Mouse (Mus musculus): ENCODE data around the gene Pkp4. TPM values are rescaled to one million over a fixed set of nuclear protein-coding genes. Genes with fewer than 3 reads are reported as not detected.

Gene Pkp4
- polyA plus RNA-seq, 1 experiment = 144 TPM

- Histone ChIP-seq H3K4me3 (ENCODE audit: insufficient read depth, low read length) (no peak overlapping the region), H3K27ac (ENCODE audit: insufficient read depth, low read length) (no peak overlapping the region), H3K4me1 (ENCODE audit: control insufficient read depth, insufficient read depth, low read length) (no peaks in the 10 kb centered on the region; the same call in 1 of the 2 replicates)
- TF ChIP-seq CTCF (IDR thresholded peaks at IDR 0.05; ENCODE audit: extremely low read depth, insufficient read depth, low read length) = no peak
- no peak for TF ChIP-seq POLR2A (IDR thresholded peaks at IDR 0.05; ENCODE audit: extremely low read depth, insufficient read depth, low read length)
Measured at GRCm38 (mm10) chr2:59332523-59332922, 171.9 kb downstream of the Pkp4 start.

- no peaks in the 10 kb centered on the region for H3K4me1 ChIP-seq (ENCODE audit: control insufficient read depth, insufficient read depth, low read length)
- no peak overlapping the region for H3K4me3 ChIP-seq (ENCODE audit: insufficient read depth, low read length)
- H3K27ac ChIP-seq (ENCODE audit: insufficient read depth, low read length) = no peak overlapping the region
- no peak for TF ChIP-seq CTCF (IDR thresholded peaks at IDR 0.05; ENCODE audit: extremely low read depth, insufficient read depth, low read length)
Measured at GRCm38 (mm10) chr2:59338501-59338900, 177.9 kb downstream of the Pkp4 start.

GRCm38 (mm10) chr2:59338926-59339325 lies 178.3 kb downstream of the Pkp4 start:
- H3K27ac ChIP-seq (ENCODE audit: insufficient read depth, low read length) = no peak overlapping the region
- H3K4me3 ChIP-seq (ENCODE audit: insufficient read depth, low read length) = no peak overlapping the region
- TF ChIP-seq POLR2A (IDR thresholded peaks at IDR 0.05; ENCODE audit: extremely low read depth, insufficient read depth, low read length) = no peak
- no peak for TF ChIP-seq CTCF (IDR thresholded peaks at IDR 0.05; ENCODE audit: extremely low read depth, insufficient read depth, low read length)
- no peaks in the 10 kb centered on the region for H3K4me1 ChIP-seq (ENCODE audit: control insufficient read depth, insufficient read depth, low read length)

GRCm38 (mm10) chr2:59339776-59340539 lies 179.3 kb downstream of the Pkp4 start:
- no peaks in the 10 kb centered on the region for H3K4me1 ChIP-seq (ENCODE audit: control insufficient read depth, insufficient read depth, low read length)
- H3K4me3 ChIP-seq (ENCODE audit: insufficient read depth, low read length) = no peak overlapping the region
- TF ChIP-seq CTCF (IDR thresholded peaks at IDR 0.05; ENCODE audit: extremely low read depth, insufficient read depth, low read length) (no peak), POLR2A (IDR thresholded peaks at IDR 0.05; ENCODE audit: extremely low read depth, insufficient read depth, low read length) (no peak)
- H3K27ac ChIP-seq (ENCODE audit: insufficient read depth, low read length) = no peak overlapping the region

- TF ChIP-seq CTCF (IDR thresholded peaks at IDR 0.05; ENCODE audit: extremely low read depth, insufficient read depth, low read length) (no peak), POLR2A (IDR thresholded peaks at IDR 0.05; ENCODE audit: extremely low read depth, insufficient read depth, low read length) (no peak)
- H3K27ac ChIP-seq (ENCODE audit: insufficient read depth, low read length) = no peak overlapping the region
- no peak overlapping the region for H3K4me3 ChIP-seq (ENCODE audit: insufficient read depth, low read length)
- H3K4me1 ChIP-seq (ENCODE audit: control insufficient read depth, insufficient read depth, low read length) = no peaks in the 10 kb centered on the region
Measured at GRCm38 (mm10) chr2:59340878-59341277, 180.2 kb downstream of the Pkp4 start.

GRCm38 (mm10) chr2:59342591-59343210 lies 182.1 kb downstream of the Pkp4 start:
- Histone ChIP-seq H3K4me3 (ENCODE audit: insufficient read depth, low read length) (no peak overlapping the region), H3K27ac (ENCODE audit: insufficient read depth, low read length) (no peak overlapping the region), H3K4me1 (ENCODE audit: control insufficient read depth, insufficient read depth, low read length) (no peaks in the 10 kb centered on the region)
- TF ChIP-seq CTCF (IDR thresholded peaks at IDR 0.05; ENCODE audit: extremely low read depth, insufficient read depth, low read length) (no peak), POLR2A (IDR thresholded peaks at IDR 0.05; ENCODE audit: extremely low read depth, insufficient read depth, low read length) (no peak)

GRCm38 (mm10) chr2:59343834-59344233 lies 183.2 kb downstream of the Pkp4 start:
- Histone ChIP-seq H3K27ac (ENCODE audit: insufficient read depth, low read length) (no peak overlapping the region), H3K4me1 (ENCODE audit: control insufficient read depth, insufficient read depth, low read length) (no peaks in the 10 kb centered on the region), H3K4me3 (ENCODE audit: insufficient read depth, low read length) (no peak overlapping the region)
- TF ChIP-seq CTCF (IDR thresholded peaks at IDR 0.05; ENCODE audit: extremely low read depth, insufficient read depth, low read length) (no peak), POLR2A (IDR thresholded peaks at IDR 0.05; ENCODE audit: extremely low read depth, insufficient read depth, low read length) (no peak)

- no peak overlapping the region for H3K4me3 ChIP-seq (ENCODE audit: insufficient read depth, low read length)
- TF ChIP-seq POLR2A (IDR thresholded peaks at IDR 0.05; ENCODE audit: extremely low read depth, insufficient read depth, low read length) = no peak
- no peak for TF ChIP-seq CTCF (IDR thresholded peaks at IDR 0.05; ENCODE audit: extremely low read depth, insufficient read depth, low read length)
- H3K27ac ChIP-seq (ENCODE audit: insufficient read depth, low read length) = no peak overlapping the region
- H3K4me1 ChIP-seq (ENCODE audit: control insufficient read depth, insufficient read depth, low read length) = 0 out of 2 replicates have a peak, but pooled peaks cover 2% of the 10 kb centered on the region
Measured at GRCm38 (mm10) chr2:59344699-59345098, 184.0 kb downstream of the Pkp4 start.

GRCm38 (mm10) chr2:59345141-59345839 lies 184.6 kb downstream of the Pkp4 start:
- TF ChIP-seq CTCF (IDR thresholded peaks at IDR 0.05; ENCODE audit: extremely low read depth, insufficient read depth, low read length) (no peak), POLR2A (IDR thresholded peaks at IDR 0.05; ENCODE audit: extremely low read depth, insufficient read depth, low read length) (no peak)
- H3K4me1 ChIP-seq (ENCODE audit: control insufficient read depth, insufficient read depth, low read length) = 0 out of 2 replicates have a peak, but pooled peaks cover 2% of the 10 kb centered on the region
- H3K27ac ChIP-seq (ENCODE audit: insufficient read depth, low read length) = no peak overlapping the region
- no peak overlapping the region for H3K4me3 ChIP-seq (ENCODE audit: insufficient read depth, low read length)

All from cortical plate, adult 2 months (tissue).